10 mouse cellular contexts compared by ENCODE assay signal in genomic region chr14:25736140-25736539, GRCm38 (mm10). TPM values are rescaled to one million over a fixed set of nuclear protein-coding genes. Genes with fewer than 3 reads are reported as not detected.
A peak's percentile ranks its signal among the peaks of the same experiment; 100 is the strongest.
DNase-seq lines count a peak whose midpoint lies in the region; ATAC-seq and TF ChIP-seq lines count a peak whose summit lies in the region.
"Had no signal": no experiment of that assay in that cellular context is flagged by ENCODE, and none has a peak within 500 bp of the region (broad histone marks: within the 10 kb centered on the region; RNA-seq: fewer than 3 reads in every experiment).

No protein-coding gene starts in this region.

- no peak for TF ChIP-seq POLR2A in heart, adult 2 months (IDR thresholded peaks at IDR 0.05; ENCODE audit: insufficient read depth, low read depth, low read length)

- intact Hi-C loops in heart, adult 2 months (cut with DNase I) = no loop called here
- intact Hi-C loops in heart, postnatal 36 days (cut with DNase I) = no loop called here

- no peaks in the 10 kb centered on the region for H3K9me3 ChIP-seq in kidney, postnatal 0 days (replicated peaks; ENCODE audit: low read length)
- no peaks in the 10 kb centered on the region for H3K9me3 ChIP-seq in midbrain, embryonic 11.5 days (ENCODE audit: control insufficient read depth, low read length)
- H3K9me3 ChIP-seq: forebrain, embryonic 13.5 days; midbrain, embryonic 15.5 days had no signal

- no peak for TF ChIP-seq CTCF in heart, adult 2 months (IDR thresholded peaks at IDR 0.05)
- no peak for TF ChIP-seq CTCF in kidney, postnatal 0 days (IDR thresholded peaks at IDR 0.05; ENCODE audit: low read depth)

- no peaks in the 10 kb centered on the region for H3K27me3 ChIP-seq in heart, adult 2 months (ENCODE audit: control insufficient read depth, insufficient read depth, low read length)
- H3K27me3 ChIP-seq in kidney, postnatal 0 days (ENCODE audit: insufficient read depth, low read length) = no peaks in the 10 kb centered on the region
- H3K27me3 ChIP-seq in midbrain, embryonic 11.5 days (ENCODE audit: control insufficient read depth, insufficient read depth, low read length) = no peaks in the 10 kb centered on the region
- H3K27me3 ChIP-seq: forebrain, embryonic 13.5 days; midbrain, embryonic 15.5 days had no signal

- H3K4me2 ChIP-seq in kidney, postnatal 0 days (ENCODE audit: low read length) = no peak overlapping the region
- H3K4me2 ChIP-seq in midbrain, embryonic 11.5 days = no peak overlapping the region
- H3K4me2 ChIP-seq: forebrain, embryonic 13.5 days; midbrain, embryonic 15.5 days had no signal

- H3K4me3 ChIP-seq in heart, adult 2 months = no peak overlapping the region
- no peak overlapping the region for H3K4me3 ChIP-seq in kidney, postnatal 0 days (replicated peaks; ENCODE audit: low read depth, low read length)
- H3K4me3 ChIP-seq in brown adipose tissue, adult 24 weeks (ENCODE audit: insufficient read depth, low read depth, low read length) = no peak overlapping the region
- no peak overlapping the region for H3K4me3 ChIP-seq in midbrain, embryonic 11.5 days (ENCODE audit: low read depth, low read length)
- H3K4me3 ChIP-seq: forebrain, embryonic 13.5 days; midbrain, embryonic 15.5 days had no signal

- H3K79me2 ChIP-seq in heart, adult 2 months (replicated peaks; ENCODE audit: control insufficient read depth, insufficient read depth, low read length) = no peaks in the 10 kb centered on the region

- H3K9ac ChIP-seq in heart, adult 2 months (ENCODE audit: low read depth, low read length) = no peak overlapping the region
- H3K9ac ChIP-seq in kidney, postnatal 0 days (ENCODE audit: low read depth, low read length) = no peak overlapping the region
- H3K9ac ChIP-seq in midbrain, embryonic 11.5 days (ENCODE audit: low read length) = no peak overlapping the region
- H3K9ac ChIP-seq: forebrain, embryonic 13.5 days; midbrain, embryonic 15.5 days had no signal

- no peak for DNase-seq in heart, adult 2 months
- DNase-seq in heart, postnatal 36 days = no peak
- no peak for DNase-seq in kidney, postnatal 0 days (ENCODE audit: low spot score)
- no peak for DNase-seq in kidney, postnatal 36 days
- DNase-seq in midbrain, embryonic 11.5 days (ENCODE audit: low spot score, missing footprints) = no peak
- DNase-seq in natural killer cell, adult 2 months (ENCODE audit: low spot score in 2 of 2) = no peak

- H3K36me3 ChIP-seq in heart, adult 2 months (ENCODE audit: control insufficient read depth, insufficient read depth, low read length) = peaks cover 6% of the 10 kb centered on the region; the same call in 1 of the 2 replicates
- H3K36me3 ChIP-seq in kidney, postnatal 0 days (ENCODE audit: insufficient read depth, low read length) = no peaks in the 10 kb centered on the region
- no peaks in the 10 kb centered on the region for H3K36me3 ChIP-seq in midbrain, embryonic 11.5 days (ENCODE audit: control insufficient read depth, insufficient read depth, low read length)
- H3K36me3 ChIP-seq: midbrain, embryonic 15.5 days had no signal

- no peak for ATAC-seq in kidney, postnatal 0 days (replicated peaks; ENCODE audit: low FRiP score, low read depth)
- ATAC-seq in megakaryocyte-erythroid progenitor cell, adult 5-6 weeks (replicated peaks; ENCODE audit: low FRiP score, low TSS enrichment, poor library complexity, severe bottlenecking) = 0 out of 2 replicates have a peak, but pooled peaks have one; percentile 7
- ATAC-seq in midbrain, embryonic 11.5 days (ENCODE audit: low FRiP score) = no peak
- ATAC-seq: midbrain, embryonic 15.5 days had no signal

- H3K27ac ChIP-seq in heart, adult 2 months = peak overlapping the region; percentile 71
- H3K27ac ChIP-seq in kidney, postnatal 0 days = peak overlapping the region; percentile 70; the same call in 1 of the 2 replicates
- H3K27ac ChIP-seq in brown adipose tissue, adult 24 weeks (replicated peaks; ENCODE audit: low read depth, low read length) = peak overlapping the region; percentile 54
- no peak overlapping the region for H3K27ac ChIP-seq in midbrain, embryonic 11.5 days (ENCODE audit: low read depth, low read length)
- H3K27ac ChIP-seq: midbrain, embryonic 15.5 days had no signal

- TF ChIP-seq EP300 in heart, adult 2 months (IDR thresholded peaks at IDR 0.05; ENCODE audit: insufficient read depth, low read depth, low read length) = no peak

- peaks cover 48% of the 10 kb centered on the region for H3K4me1 ChIP-seq in heart, adult 2 months (ENCODE audit: control insufficient read depth, insufficient read depth, low read length)
- H3K4me1 ChIP-seq in kidney, postnatal 0 days (replicated peaks; ENCODE audit: insufficient read depth, low read length) = peaks cover 39% of the 10 kb centered on the region
- H3K4me1 ChIP-seq in brown adipose tissue, adult 24 weeks (ENCODE audit: control insufficient read depth, insufficient read depth, insufficient read length, low read length) = peaks cover 36% of the 10 kb centered on the region
- H3K4me1 ChIP-seq in midbrain, embryonic 11.5 days (ENCODE audit: control insufficient read depth, insufficient read depth, low read length) = peaks cover 6% of the 10 kb centered on the region; the same call in 1 of the 2 replicates

- 36% methylated on average over 3 of the region's 3 CpGs for WGBS in heart, adult 2 months
- WGBS in kidney, postnatal 0 days = 68% methylated on average over 3 of the region's 3 CpGs
- 84% methylated on average over 3 of the region's 3 CpGs for WGBS in midbrain, embryonic 11.5 days

RNA-seq across cellular contexts. Expression of gene Zcchc24, which starts 32.7 kb away (rescaled TPM):
- 10 to 100 TPM; 33.5 TPM for total RNA-seq in heart, adult 2 months (2021)
- polyA plus RNA-seq in heart, adult 2 months (2012; rRNA removed) = 27.3 and 39.4 TPM in 2 replicates
- total RNA-seq in heart, postnatal 36 days (2021) = 10 to 100 TPM; 35.0 to 39.0 TPM
- 15.7 and 15.9 TPM in 2 replicates for polyA plus RNA-seq in kidney, postnatal 0 days (2015; fragmentation: Nextera tagmentation; extraction: Ambion mirVana)
- 29.0 and 42.1 TPM in 2 replicates for polyA plus RNA-seq in brown adipose tissue, adult 24 weeks (2012; ENCODE audit: insufficient read depth, insufficient read length, missing spikeins)
- 1.3 and 1.4 TPM in 2 replicates for total RNA-seq in megakaryocyte-erythroid progenitor cell, adult 5-6 weeks (2014; fragmentation: Nextera tagmentation)
- total RNA-seq in megakaryocyte-erythroid progenitor cell, adult 5-6 weeks (2017) = 0.91 and 1.4 TPM in 2 replicates
- polyA plus RNA-seq in midbrain, embryonic 11.5 days (2014; fragmentation: Nextera tagmentation; extraction: Ambion mirVana) = 10.1 and 11.4 TPM in 2 replicates

RNA-seq across cellular contexts. Expression of gene Ppif, which starts 42.2 kb away (rescaled TPM):
- total RNA-seq in heart, adult 2 months (2021) = 100 to 1,000 TPM; 244 to 288 TPM
- 487 and 529 TPM in 2 replicates for polyA plus RNA-seq in heart, adult 2 months (2012; rRNA removed)
- total RNA-seq in heart, postnatal 36 days (2021) = 100 to 1,000 TPM; 294 to 308 TPM
- 56.5 and 61.2 TPM in 2 replicates for polyA plus RNA-seq in kidney, postnatal 0 days (2015; fragmentation: Nextera tagmentation; extraction: Ambion mirVana)
- 67.7 and 79.0 TPM in 2 replicates for polyA plus RNA-seq in brown adipose tissue, adult 24 weeks (2012; ENCODE audit: insufficient read depth, insufficient read length, missing spikeins)
- total RNA-seq in megakaryocyte-erythroid progenitor cell, adult 5-6 weeks (2014; fragmentation: Nextera tagmentation) = 142 and 159 TPM in 2 replicates
- total RNA-seq in megakaryocyte-erythroid progenitor cell, adult 5-6 weeks (2017) = 42.9 and 55.8 TPM in 2 replicates
- 36.2 and 37.4 TPM in 2 replicates for polyA plus RNA-seq in midbrain, embryonic 11.5 days (2014; fragmentation: Nextera tagmentation; extraction: Ambion mirVana)
